Mouse (Mus musculus) C2C12 (cell line): ENCODE measurements around the gene Fam172a. TPM values are rescaled to one million over a fixed set of nuclear protein-coding genes. Genes with fewer than 3 reads are reported as not detected.
A peak's percentile ranks its signal among the peaks of the same experiment; 100 is the strongest.

Experiments used
- H3K27me3 ChIP-seq: one replicate; pipeline ENCODE4 v1.6.1; 2011; ENCODE audit not compliant: control insufficient read depth, insufficient read depth, insufficient read length
- H3K36me3 ChIP-seq: one replicate; pipeline ENCODE4 v1.6.1; 2011; ENCODE audit not compliant: control insufficient read depth, insufficient read depth
- H3K4me3 ChIP-seq: one replicate; pipeline ENCODE4 v1.5.1; 2011; ENCODE audit warnings: mild to moderate bottlenecking, control low read depth; ENCODE audit not compliant: poor library complexity, insufficient read depth, severe bottlenecking
- H3K79me2 ChIP-seq: one replicate; pipeline ENCODE4 v1.6.1; 2011; ENCODE audit not compliant: control insufficient read depth, insufficient read depth
- H3K79me3 ChIP-seq: one replicate; pipeline ENCODE4 v1.6.1; 2011; ENCODE audit warnings: low read depth, control low read depth
- H3ac ChIP-seq: one replicate; pipeline ENCODE3; 2011; ENCODE audit warnings: low read depth; ENCODE audit not compliant: control insufficient read depth, insufficient read length
- CEBPB ChIP-seq: IDR thresholded peaks from one replicate; pipeline ENCODE4 v1.6.1; 2011; ENCODE audit warnings: low read depth, mild to moderate bottlenecking, control low read depth, moderate library complexity
- CTCF ChIP-seq: IDR thresholded peaks from one replicate; pipeline ENCODE4 v1.5.1; 2011; ENCODE audit not compliant: control insufficient read depth, insufficient read depth, insufficient read length
- FOSL1 ChIP-seq: IDR thresholded peaks from one replicate; pipeline ENCODE4 v1.8.0; 2011; ENCODE audit warnings: mild to moderate bottlenecking, low read length; ENCODE audit not compliant: poor library complexity, insufficient read depth, severe bottlenecking
- MAX ChIP-seq: IDR thresholded peaks from one replicate; pipeline ENCODE4 v1.6.1; 2011; ENCODE audit warnings: mild to moderate bottlenecking, control low read depth
- MYOD1 ChIP-seq: IDR thresholded peaks from one replicate; pipeline ENCODE4 v1.6.1; 2011; ENCODE audit warnings: low read depth; ENCODE audit not compliant: control insufficient read depth, insufficient read length
- MYOG ChIP-seq: IDR thresholded peaks from one replicate; pipeline ENCODE4 v1.6.1; 2011; ENCODE audit not compliant: control insufficient read depth, insufficient read length; ENCODE audit errors: extremely low read depth
- USF1 ChIP-seq: IDR thresholded peaks from one replicate; pipeline ENCODE4 v1.6.1; 2011; ENCODE audit warnings: low read depth, mild to moderate bottlenecking, control low read depth, moderate library complexity
- polyA plus RNA-seq: library from polyadenylated mRNA; unstranded; fragments of >200 nt; fragmentation: generic; extraction: Trizol; gene quantifications from one replicate; pipeline ENCODE4 v1.2.1, GENCODE M21; 2012; ENCODE audit warnings: missing spikeins

The Fam172a gene
- polyA plus RNA-seq, 1 experiment = 4.9 TPM

DNA sequence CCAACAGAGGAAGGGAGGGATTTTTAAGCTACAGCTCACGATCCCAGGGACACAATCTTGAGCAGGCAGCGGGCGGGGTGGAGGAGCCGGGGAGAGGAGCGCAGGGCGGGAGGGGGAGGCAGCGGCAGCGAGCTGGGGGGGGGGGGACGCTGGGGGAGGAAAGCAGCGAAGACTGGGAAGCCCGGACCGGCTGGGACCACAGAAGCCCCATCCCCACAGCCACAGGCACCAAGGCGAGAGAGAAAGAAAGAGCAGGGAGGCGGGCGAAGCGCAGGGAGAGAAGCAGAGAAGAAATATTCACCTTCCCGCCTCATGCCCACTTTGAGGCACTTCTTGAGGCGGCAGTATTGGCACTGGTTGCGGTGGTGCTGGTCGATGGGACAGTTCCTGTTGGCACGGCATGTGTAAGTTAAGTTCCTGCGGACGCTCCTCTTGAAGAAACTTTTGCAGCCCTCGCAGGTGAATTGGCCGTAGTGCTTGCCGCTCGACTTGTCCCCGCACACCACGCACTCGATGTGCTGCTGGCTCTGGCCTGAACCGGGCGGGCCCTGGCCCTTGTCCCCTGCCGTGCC lies 496.1 kb downstream of the Fam172a start:
- peaks cover 5% of the 10 kb centered on the region for H3K79me3 ChIP-seq
- no peaks in the 10 kb centered on the region for H3K27me3 ChIP-seq

DNA sequence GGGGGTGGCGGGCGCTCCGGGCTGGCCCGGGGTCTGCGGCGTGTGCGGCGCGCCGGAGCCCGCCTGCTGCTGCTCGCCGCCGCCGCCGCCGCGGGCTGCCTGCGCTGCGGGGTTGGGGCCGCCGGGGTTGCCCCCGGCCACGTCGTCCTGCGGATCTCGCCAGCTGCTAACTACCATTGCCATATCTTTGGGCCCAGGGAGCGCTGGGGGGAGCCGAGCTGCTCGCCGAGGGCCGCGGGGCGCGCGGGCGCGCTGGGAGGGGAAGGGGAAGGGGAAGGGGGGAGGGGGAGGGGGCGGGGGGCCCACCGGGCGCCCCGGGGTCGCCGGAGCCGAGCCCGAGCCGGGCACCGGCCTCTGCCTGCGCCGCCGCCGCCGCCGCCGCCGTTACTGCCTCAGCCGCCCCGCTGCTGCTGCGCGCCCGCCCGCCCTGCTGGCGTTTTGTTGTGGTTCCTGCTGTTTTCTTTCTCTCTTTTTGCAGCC lies 496.6 kb downstream of the Fam172a start:
- Histone ChIP-seq H3K79me2 (peaks cover 14% of the 10 kb centered on the region), H3K79me3 (peaks cover 5% of the 10 kb centered on the region), H3K27me3 (no peaks in the 10 kb centered on the region), H3K4me3 (peak overlapping the region; percentile 51), H3K36me3 (peaks cover 4% of the 10 kb centered on the region), H3ac (peak overlapping the region; percentile 94)
- no peak for TF ChIP-seq FOSL1
- TF ChIP-seq CEBPB = no peak
- TF ChIP-seq CTCF = no peak
- no peak for TF ChIP-seq MYOG
- no peak for TF ChIP-seq MYOD1
- no peak for TF ChIP-seq USF1
- no peak for TF ChIP-seq MAX

More for the DNA sequence above, 496.1 kb downstream of the Fam172a start:
- Histone ChIP-seq H3K79me2 (peaks cover 14% of the 10 kb centered on the region), H3K4me3 (peak overlapping the region; percentile 51), H3K36me3 (peaks cover 7% of the 10 kb centered on the region), H3ac (peak overlapping the region; percentile 94)
- TF ChIP-seq MYOD1 (no peak), MAX (peak; percentile 34), FOSL1 (no peak)

DNA sequence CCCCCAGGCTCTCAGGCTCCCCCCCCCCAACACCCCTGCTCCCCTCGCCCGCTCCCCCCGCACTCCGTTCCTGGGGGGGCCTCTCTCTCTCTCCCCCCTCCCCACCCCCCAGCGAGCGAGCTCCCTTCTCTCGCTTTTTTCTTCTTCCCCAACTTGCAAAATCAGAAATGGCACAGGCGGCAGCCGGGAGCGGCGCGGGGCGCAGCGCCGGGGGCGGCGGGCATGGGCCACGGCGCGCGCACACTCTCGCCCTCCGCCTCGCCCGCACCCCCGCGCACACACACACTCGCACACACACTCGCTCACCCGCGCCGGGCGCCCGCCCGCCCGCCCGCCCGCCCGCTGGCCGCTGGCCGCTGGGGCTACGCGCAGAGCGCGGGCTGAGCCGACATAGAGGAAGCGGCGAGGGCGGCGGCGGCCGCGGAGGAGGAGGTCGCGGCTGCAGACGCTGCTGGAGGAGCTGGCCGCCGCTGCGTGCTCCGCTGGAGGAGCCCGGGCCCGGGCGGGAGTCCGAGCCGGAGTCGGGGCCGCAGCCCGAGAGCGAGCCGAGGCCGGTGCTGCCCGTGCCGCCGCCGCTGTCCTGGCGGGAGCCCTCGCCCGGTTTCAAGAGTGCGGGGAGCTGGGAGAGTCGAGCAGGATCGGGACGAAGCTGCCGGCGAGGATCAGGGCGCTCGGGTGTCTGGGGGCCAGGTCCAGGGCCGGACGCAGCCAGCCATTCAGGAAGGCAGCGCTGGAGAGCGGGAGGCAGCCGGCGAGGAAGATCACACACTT lies 497.2 kb downstream of the Fam172a start:
- TF ChIP-seq USF1 (no peak), MYOG (no peak), MYOD1 (no peak), MAX (no peak), CTCF (no peak), CEBPB (no peak), FOSL1 (no peak)
- peaks cover 5% of the 10 kb centered on the region for H3K79me3 ChIP-seq
- H3K4me3 ChIP-seq = peak overlapping the region; percentile 51
- H3K79me2 ChIP-seq = peaks cover 19% of the 10 kb centered on the region
- no peaks in the 10 kb centered on the region for H3K27me3 ChIP-seq
- H3K36me3 ChIP-seq = peaks cover under 1% of the 10 kb centered on the region
- H3ac ChIP-seq = peak overlapping the region; percentile 90

DNA sequence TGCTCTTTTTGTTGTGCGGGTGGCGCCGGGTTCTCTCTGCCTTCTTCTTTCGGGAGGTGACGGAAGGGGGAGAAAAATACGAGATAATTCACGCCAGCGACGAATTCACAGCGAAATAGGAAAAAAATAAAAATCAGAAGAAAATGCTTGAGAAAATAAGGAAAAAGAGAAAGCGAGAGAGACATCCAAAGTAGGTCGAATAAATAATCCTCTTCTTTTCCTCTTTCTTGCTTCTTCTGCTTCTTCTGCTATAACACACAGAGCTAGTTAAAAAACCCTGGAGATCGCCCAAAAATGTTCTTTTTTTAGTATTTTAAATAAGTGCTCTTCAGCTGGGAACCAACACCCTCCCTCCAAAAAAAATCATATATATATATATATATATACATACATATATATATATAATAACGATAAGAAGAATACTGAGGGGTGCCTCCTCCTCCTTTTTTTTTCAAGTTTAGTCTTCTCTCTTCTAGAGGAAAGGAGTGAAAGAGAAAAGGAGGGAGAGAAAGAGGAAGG lies 497.9 kb downstream of the Fam172a start, which contains the start of gene Nr2f1:
Nr2f1 (minus strand) TSS at position 116 of the 519 bp plus-strand sequence.
- TF ChIP-seq USF1 = no peak
- no peak for TF ChIP-seq CEBPB
- no peaks in the 10 kb centered on the region for H3K36me3 ChIP-seq
- peaks cover 5% of the 10 kb centered on the region for H3K79me3 ChIP-seq
- H3K27me3 ChIP-seq = no peaks in the 10 kb centered on the region
- H3K79me2 ChIP-seq = peaks cover 25% of the 10 kb centered on the region
- peak within 1 kb of the TSS; percentile 59 for H3K4me3 ChIP-seq
- H3ac ChIP-seq = peak within 1 kb of the TSS; percentile 90

DNA sequence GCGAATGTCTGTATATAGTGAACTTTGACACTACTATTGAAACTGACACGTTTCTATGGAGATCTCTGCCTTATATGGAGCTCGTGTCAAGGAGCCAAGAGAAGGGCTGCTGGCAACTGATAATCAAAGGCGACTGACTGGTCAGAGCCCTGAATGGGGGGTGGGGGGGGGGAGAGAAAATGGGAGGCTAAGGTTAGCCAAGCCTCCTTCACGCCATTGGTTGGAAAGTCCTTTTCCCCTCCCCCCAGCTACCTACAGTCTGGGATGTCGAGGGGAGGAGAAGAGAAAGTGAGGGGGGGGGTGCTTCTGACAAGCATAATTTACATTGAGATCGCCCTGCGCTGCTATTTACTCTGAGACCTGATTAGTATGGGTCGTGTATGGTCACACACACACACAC lies 498.6 kb downstream of the Fam172a start:
- H3K79me2 ChIP-seq = peaks cover 32% of the 10 kb centered on the region
- H3ac ChIP-seq = no peak overlapping the region
- TF ChIP-seq MYOG (no peak), MAX (no peak), CEBPB (no peak), MYOD1 (no peak), CTCF (no peak), FOSL1 (no peak), USF1 (no peak)
- H3K36me3 ChIP-seq = no peaks in the 10 kb centered on the region
- H3K27me3 ChIP-seq = no peaks in the 10 kb centered on the region
- H3K79me3 ChIP-seq = peaks cover 5% of the 10 kb centered on the region
- peak overlapping the region; percentile 59 for H3K4me3 ChIP-seq
